Mouse (Mus musculus) thymus, adult 2 months (tissue): ENCODE measurements around the gene Mre11a. TPM values are rescaled to one million over a fixed set of nuclear protein-coding genes. Genes with fewer than 3 reads are reported as not detected.

Source experiments
- DNase-seq: peaks from one replicate; pipeline ENCODE4 v3.0.0; 2021
- H3K27ac ChIP-seq: fragments of 200-500 bp; 2 replicates; pipeline ENCODE4 v1.5.1; 2012; ENCODE audit warnings: low read length, control low read depth; ENCODE audit not compliant: control insufficient read depth, insufficient read depth
- H3K27me3 ChIP-seq: fragments of 200-500 bp; 2 replicates; pipeline ENCODE4 v1.6.1; 2012; ENCODE audit warnings: mild to moderate bottlenecking, low read length, moderate library complexity, mixed read lengths; ENCODE audit not compliant: control insufficient read depth, insufficient read depth
- H3K36me3 ChIP-seq: fragments of 200-500 bp; 2 replicates; pipeline ENCODE4 v1.6.1; 2012; ENCODE audit warnings: mild to moderate bottlenecking, low read length, moderate library complexity; ENCODE audit not compliant: control insufficient read depth, insufficient read depth
- H3K4me1 ChIP-seq: fragments of 200-500 bp; replicated peaks from 2 replicates; pipeline ENCODE4 v1.6.1; 2012; ENCODE audit warnings: low read length; ENCODE audit not compliant: control insufficient read depth, insufficient read depth
- H3K4me3 ChIP-seq: fragments of 200-500 bp; 2 replicates; pipeline ENCODE4 v1.5.1; 2012; ENCODE audit warnings: mild to moderate bottlenecking, low read length, control low read depth, moderate library complexity; ENCODE audit not compliant: control insufficient read depth, insufficient read depth
- CTCF ChIP-seq: fragments of 200-500 bp; IDR thresholded peaks from 2 replicates; pipeline ENCODE4 v1.5.1; 2012; ENCODE audit warnings: mild to moderate bottlenecking, control low read depth, low read length, moderate library complexity, borderline replicate concordance; ENCODE audit not compliant: control insufficient read depth, poor library complexity, insufficient read depth; ENCODE audit errors: extremely low read depth
- POLR2A ChIP-seq: fragments of 200-500 bp; IDR thresholded peaks from 2 replicates; pipeline ENCODE4 v1.6.1; 2012; ENCODE audit warnings: mild to moderate bottlenecking, low read length, control low read depth, moderate library complexity; ENCODE audit not compliant: control insufficient read depth, poor library complexity, insufficient read depth; ENCODE audit errors: extremely low read depth
- WGBS: fragments of 180-500 bp; shearing (Covaris S2); methylation state at CpG from one replicate; pipeline ENCODE4 v1.1.7; 2018; 5-methylcytosine and 5-hydroxymethylcytosine counted together
- polyA plus RNA-seq: library from polyadenylated mRNA; depleted of rRNA; stranded (reverse); fragments of >200 nt; gene quantifications from 2 replicates; pipeline ENCODE4 v1.2.3, GENCODE M21; 2012; rRNA removed

The Mre11a gene
- polyA plus RNA-seq, 1 experiment: 9.6 TPM

- no peak for DNase-seq
- Histone ChIP-seq H3K27me3 (no peaks in the 10 kb centered on the region), H3K36me3 (no peaks in the 10 kb centered on the region), H3K4me3 (no peak overlapping the region), H3K4me1 (peaks cover 6% of the 10 kb centered on the region; the same call in 1 of the 2 replicates), H3K27ac (no peak overlapping the region)
- WGBS: 60% methylated on average over 4 of the region's 4 CpGs
- TF ChIP-seq POLR2A (no peak), CTCF (no peak)
Observed at GRCm38 (mm10) chr9:14884641-14885040, 100.2 kb downstream of the Mre11a start.

- H3K27ac ChIP-seq: no peak overlapping the region
- H3K4me1 ChIP-seq: peaks cover 6% of the 10 kb centered on the region; the same call in 1 of the 2 replicates
- DNase-seq: peak; percentile 60
- no peak overlapping the region for H3K4me3 ChIP-seq
- TF ChIP-seq POLR2A: no peak
- TF ChIP-seq CTCF: no peak
- H3K27me3 ChIP-seq: no peaks in the 10 kb centered on the region
- no peaks in the 10 kb centered on the region for H3K36me3 ChIP-seq
Observed at GRCm38 (mm10) chr9:14885151-14885550, 100.7 kb downstream of the Mre11a start.

DNA sequence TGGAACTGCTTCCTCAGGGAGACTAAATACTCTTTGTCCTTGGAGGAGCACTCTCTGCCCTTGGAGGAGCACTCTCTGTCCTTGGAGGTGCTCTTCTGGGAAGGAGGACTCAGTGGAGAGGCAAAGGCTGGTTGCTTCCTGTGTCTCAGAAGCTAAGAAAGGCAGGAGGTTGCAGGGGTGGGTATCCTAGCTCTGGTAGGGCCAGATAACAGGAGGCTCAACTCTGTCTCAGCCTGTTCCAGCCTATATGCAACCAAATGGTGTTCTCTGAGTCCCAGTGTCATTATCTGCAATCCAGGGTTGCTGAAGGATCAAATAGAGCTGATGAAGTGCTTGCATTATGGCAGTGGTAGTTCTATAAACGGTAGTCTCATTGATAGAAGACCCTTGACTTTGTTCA is 101.5 kb downstream of the Mre11a start:
- H3K4me3 ChIP-seq: no peak overlapping the region
- TF ChIP-seq POLR2A (no peak), CTCF (no peak)
- DNase-seq: no peak
- 83% methylated on average over 1 of the region's 1 CpGs for WGBS
- H3K36me3 ChIP-seq: no peaks in the 10 kb centered on the region
- H3K27me3 ChIP-seq: no peaks in the 10 kb centered on the region
- H3K4me1 ChIP-seq: peaks cover 6% of the 10 kb centered on the region; the same call in 1 of the 2 replicates
- H3K27ac ChIP-seq: no peak overlapping the region

Other genes starting within 250 kb of the Mre11a start
- gene Amotl1, start 139.6 kb upstream of the Mre11a start, polyA plus RNA-seq: 11.1 and 14.5 TPM in 2 replicates
- 1.0 and 1.1 TPM in 2 replicates for gene Piwil4, start 43.9 kb upstream of the Mre11a start, polyA plus RNA-seq
- 2.3 and 2.7 TPM in 2 replicates for gene Fut4, start 32.3 kb upstream of the Mre11a start, polyA plus RNA-seq
- gene 1700012B09Rik, start 13.6 kb upstream of the Mre11a start, polyA plus RNA-seq: 0.19 TPM in 1 of 2 replicates, not detected in the other
- 10.2 and 10.9 TPM in 2 replicates for gene Ankrd49, start 202 bp downstream of the Mre11a start, polyA plus RNA-seq
- 10.0 and 10.9 TPM in 2 replicates for gene Gpr83, start 75.6 kb downstream of the Mre11a start, polyA plus RNA-seq
- gene Izumo1r, start 119.3 kb downstream of the Mre11a start, polyA plus RNA-seq: 66.3 and 70.8 TPM in 2 replicates